Mouse (Mus musculus) kidney, embryonic 16.5 days (tissue): ENCODE data around the gene Gpr68. TPM values are rescaled to one million over a fixed set of nuclear protein-coding genes. Genes with fewer than 3 reads are reported as not detected.

Experiments used
- ATAC-seq: fragments of 200-750 bp; cut with Nextera tagmentation; 2 replicates; pipeline ENCODE4 v1.8.0; 2017; ENCODE audit warnings: moderate TSS enrichment; ENCODE audit not compliant: low FRiP score, low TSS enrichment
- H3K27ac ChIP-seq: fragments of 300-500 bp; sonication (generic); 2 replicates; pipeline ENCODE4 v1.5.1; 2014; ENCODE audit warnings: low read length
- H3K27me3 ChIP-seq: fragments of 300-500 bp; sonication (generic); 2 replicates; pipeline ENCODE4 v1.6.1; 2014; ENCODE audit warnings: low read length, control low read depth, mixed read lengths; ENCODE audit not compliant: insufficient read depth
- H3K36me3 ChIP-seq: fragments of 300-500 bp; sonication (generic); 2 replicates; pipeline ENCODE4 v1.6.1; 2014; ENCODE audit warnings: low read length, control low read depth, mixed read lengths; ENCODE audit not compliant: insufficient read depth
- H3K4me1 ChIP-seq: fragments of 300-500 bp; sonication (generic); 2 replicates; pipeline ENCODE4 v1.6.1; 2014; ENCODE audit warnings: low read length, control low read depth, mixed read lengths; ENCODE audit not compliant: insufficient read depth
- H3K4me2 ChIP-seq: fragments of 300-500 bp; sonication (generic); replicated peaks from 2 replicates; pipeline ENCODE4 v1.6.1; 2014; ENCODE audit warnings: low read depth, low read length
- H3K4me3 ChIP-seq: fragments of 300-500 bp; sonication (generic); 2 replicates; pipeline ENCODE4 v1.5.1; 2014; ENCODE audit warnings: mild to moderate bottlenecking, low read length
- H3K9ac ChIP-seq: fragments of 300-500 bp; sonication (generic); replicated peaks from 2 replicates; pipeline ENCODE4 v1.6.1; 2014; ENCODE audit warnings: low read length
- H3K9me3 ChIP-seq: fragments of 300-500 bp; sonication (generic); 2 replicates; pipeline ENCODE4 v1.6.1; 2016; ENCODE audit warnings: low read length, control low read depth
- WGBS: fragments of 180-500 bp; shearing (Covaris S2); extraction: QIAGEN DNeasy Blood & Tissue Kit; methylation state at CpG from one replicate; pipeline ENCODE4 v1.1.7; 2014; 5-methylcytosine and 5-hydroxymethylcytosine counted together
- polyA plus RNA-seq: library from polyadenylated mRNA; unstranded; fragments of >200 nt; fragmentation: Nextera tagmentation; extraction: Ambion mirVana; gene quantifications from 2 replicates; pipeline ENCODE4 v1.2.1, GENCODE M21; 2015

Gene Gpr68
- polyA plus RNA-seq, 1 experiment from 2014 or later: 0.27 TPM

DNA sequence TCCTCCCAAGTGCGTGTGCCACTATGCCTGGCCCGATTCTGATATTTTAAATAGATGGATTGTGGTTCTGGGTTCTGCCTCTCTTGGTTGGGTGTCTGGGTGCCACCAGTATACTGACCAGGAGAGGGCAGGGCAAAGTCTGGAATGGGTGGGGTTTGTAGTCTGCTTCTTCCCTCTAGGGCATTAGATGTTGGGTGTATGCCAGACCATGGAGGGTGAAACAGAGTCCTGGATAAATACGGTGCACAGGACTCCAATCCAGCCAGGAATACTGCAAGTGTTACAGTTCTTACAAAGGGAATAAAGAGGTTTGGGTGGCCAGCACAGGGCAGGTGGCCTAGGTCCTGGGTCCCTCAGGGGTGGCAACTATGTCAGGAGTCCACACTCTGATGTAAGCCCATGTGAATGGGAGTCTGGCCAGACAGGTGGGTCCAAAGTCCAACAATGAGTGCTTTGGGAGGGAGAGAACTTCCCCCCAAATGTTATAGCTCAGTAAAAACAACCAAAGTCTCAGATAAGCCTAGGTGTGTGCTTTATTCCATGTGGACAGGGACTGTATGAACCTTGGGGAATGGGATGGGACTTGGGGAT is 45.0 kb downstream of the Gpr68 start:
- Histone ChIP-seq H3K4me1 (no peaks in the 10 kb centered on the region), H3K4me2 (no peak overlapping the region), H3K27me3 (no peaks in the 10 kb centered on the region), H3K9me3 (no peaks in the 10 kb centered on the region), H3K36me3 (no peaks in the 10 kb centered on the region), H3K4me3 (no peak overlapping the region), H3K27ac (no peak overlapping the region), H3K9ac (no peak overlapping the region)
- ATAC-seq: no peak
- WGBS: 89% methylated on average over 3 of the region's 3 CpGs

DNA sequence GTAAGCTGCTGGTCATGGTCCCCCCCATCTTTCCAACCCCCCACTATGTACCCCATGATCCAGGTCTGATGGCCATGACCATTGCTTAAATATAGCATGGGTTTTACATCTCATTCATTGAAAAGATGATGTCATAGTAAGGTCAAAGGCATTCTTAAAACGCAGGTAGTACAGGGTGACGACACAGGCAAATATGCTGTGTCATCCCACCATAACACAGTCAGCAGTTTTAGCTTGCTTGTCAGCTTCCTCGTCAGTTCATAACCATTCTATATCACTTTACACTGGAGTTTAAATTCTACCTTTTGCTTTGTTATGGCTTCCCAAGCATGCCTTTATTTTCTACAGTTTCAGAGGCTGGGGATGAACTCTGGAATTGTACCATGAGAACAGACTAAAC is 45.7 kb downstream of the Gpr68 start:
- no peak for ATAC-seq
- Histone ChIP-seq H3K4me2 (no peak overlapping the region), H3K27ac (no peak overlapping the region), H3K9me3 (no peaks in the 10 kb centered on the region), H3K4me3 (no peak overlapping the region), H3K27me3 (no peaks in the 10 kb centered on the region), H3K36me3 (no peaks in the 10 kb centered on the region), H3K4me1 (no peaks in the 10 kb centered on the region), H3K9ac (no peak overlapping the region)
- 71% methylated on average over 3 of the region's 3 CpGs for WGBS

DNA sequence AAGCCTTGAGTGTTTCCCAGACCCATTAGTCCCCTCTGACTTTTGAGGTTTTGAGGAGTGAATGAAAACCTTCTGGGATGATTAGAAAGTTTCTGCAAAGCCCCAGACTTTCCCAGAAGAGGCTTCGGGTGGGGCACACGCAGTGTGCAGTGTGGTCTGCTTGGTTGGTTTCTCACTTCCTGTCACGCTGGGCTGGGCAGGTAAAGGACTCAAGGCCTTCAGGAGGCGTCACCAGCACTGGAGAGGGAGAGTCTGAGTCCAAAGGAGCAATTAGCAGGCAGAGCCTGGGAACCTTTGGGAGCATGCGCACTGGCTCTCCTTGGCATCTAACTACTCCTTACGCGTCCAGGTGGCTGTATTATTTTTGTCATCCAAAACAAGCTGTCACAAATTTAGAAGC is 50.2 kb downstream of the Gpr68 start:
- Histone ChIP-seq H3K36me3 (no peaks in the 10 kb centered on the region), H3K4me2 (no peak overlapping the region), H3K4me3 (no peak overlapping the region), H3K27ac (peak overlapping the region; percentile 55), H3K9me3 (no peaks in the 10 kb centered on the region), H3K9ac (no peak overlapping the region; the same call in 1 of the 2 replicates), H3K4me1 (no peaks in the 10 kb centered on the region), H3K27me3 (no peaks in the 10 kb centered on the region)
- WGBS: 67% methylated on average over 7 of the region's 7 CpGs
- ATAC-seq: peak; percentile 95

DNA sequence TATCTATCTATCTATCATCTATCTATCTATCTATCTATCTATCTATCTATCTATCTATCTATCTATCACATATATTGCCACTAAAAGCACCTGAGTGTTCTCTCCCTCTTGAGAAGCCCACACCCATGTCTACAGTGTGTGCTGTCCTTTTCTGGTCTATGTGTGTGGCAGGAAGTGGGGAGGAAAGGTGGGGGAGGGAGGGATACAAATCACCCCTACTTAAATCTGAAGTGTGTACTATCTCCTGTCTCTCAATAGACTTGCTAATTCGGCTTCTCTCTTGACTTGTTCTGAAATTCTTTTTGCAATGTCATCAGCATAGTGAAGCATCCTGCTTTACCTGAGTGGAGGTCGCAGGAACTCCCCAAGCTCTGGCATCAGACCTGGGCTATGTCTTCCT is 51.7 kb downstream of the Gpr68 start:
- no peak for ATAC-seq
- Histone ChIP-seq H3K27ac (no peak overlapping the region), H3K9ac (no peak overlapping the region), H3K27me3 (no peaks in the 10 kb centered on the region), H3K9me3 (no peaks in the 10 kb centered on the region), H3K4me3 (no peak overlapping the region), H3K4me2 (no peak overlapping the region), H3K36me3 (no peaks in the 10 kb centered on the region), H3K4me1 (no peaks in the 10 kb centered on the region)
- 68% methylated on average over 2 of the region's 2 CpGs for WGBS

DNA sequence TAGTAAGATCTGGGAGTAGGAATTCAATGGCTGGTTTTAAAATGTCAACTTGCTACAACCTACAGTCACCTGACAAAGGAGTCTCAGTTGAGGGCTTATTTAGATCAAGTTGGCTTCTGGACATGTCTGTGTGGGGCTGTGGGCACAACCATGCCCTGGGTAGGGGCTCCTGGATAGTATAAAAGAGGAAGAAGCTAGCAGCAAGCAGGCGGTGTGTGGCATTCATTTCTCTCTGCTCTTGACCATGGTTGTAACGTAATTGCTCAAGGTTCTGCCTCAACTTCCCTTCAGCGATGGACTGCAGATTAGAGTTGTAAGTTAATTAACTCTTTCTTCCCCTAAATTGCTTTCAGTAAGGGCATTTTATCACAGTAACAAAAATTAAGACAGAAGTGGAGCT is 55.6 kb downstream of the Gpr68 start:
- Histone ChIP-seq H3K36me3 (no peaks in the 10 kb centered on the region), H3K9me3 (no peaks in the 10 kb centered on the region), H3K9ac (no peak overlapping the region), H3K27me3 (peaks cover 3% of the 10 kb centered on the region; the same call in 1 of the 2 replicates), H3K27ac (no peak overlapping the region), H3K4me1 (0 out of 2 replicates have a peak, but pooled peaks cover 4% of the 10 kb centered on the region), H3K4me3 (no peak overlapping the region), H3K4me2 (no peak overlapping the region)
- no peak for ATAC-seq
- 87% methylated on average over 3 of the region's 3 CpGs for whole genome bisulfite sequencing

DNA sequence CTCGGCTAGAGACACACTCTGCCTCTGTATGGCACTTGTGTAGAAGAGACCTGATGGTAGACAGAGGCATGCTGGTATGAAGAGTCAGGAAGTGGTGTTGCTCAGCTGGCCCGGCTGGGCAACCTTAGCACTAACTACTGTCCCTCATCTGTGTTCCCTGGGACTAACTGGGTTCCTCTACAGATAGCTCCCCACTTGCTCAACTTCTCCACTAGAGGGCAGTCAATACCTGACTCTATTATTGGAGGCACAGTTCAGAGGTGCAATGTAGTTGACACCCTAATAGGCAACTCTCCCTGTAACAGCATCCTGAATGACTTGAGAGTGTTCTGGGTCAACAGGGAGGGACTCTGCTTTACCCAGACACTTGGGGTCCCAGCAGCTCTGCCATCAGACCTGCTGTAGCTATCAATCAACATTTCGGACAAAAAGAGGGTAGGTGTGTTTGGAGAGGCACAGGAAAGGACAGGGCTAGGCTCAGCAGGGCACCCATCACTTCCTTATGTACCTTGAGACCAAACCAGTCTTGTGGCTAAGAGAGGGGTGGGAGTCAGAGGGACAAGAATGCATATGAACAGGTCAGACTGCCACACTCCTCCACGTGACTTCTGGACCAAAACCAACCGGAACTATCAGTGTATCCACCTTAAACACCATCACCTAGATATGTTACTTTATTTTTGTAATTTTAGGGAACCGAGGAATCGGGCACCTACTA is 58.4 kb downstream of the Gpr68 start:
- Histone ChIP-seq H3K4me1 (peaks cover 8% of the 10 kb centered on the region; the same call in 1 of the 2 replicates), H3K27ac (no peak overlapping the region), H3K4me2 (no peak overlapping the region), H3K9ac (no peak overlapping the region), H3K36me3 (no peaks in the 10 kb centered on the region), H3K9me3 (no peaks in the 10 kb centered on the region), H3K4me3 (no peak overlapping the region), H3K27me3 (peaks cover 3% of the 10 kb centered on the region; the same call in 1 of the 2 replicates)
- 82% methylated on average over 7 of the region's 7 CpGs for WGBS
- peak; percentile 87 for ATAC-seq

DNA sequence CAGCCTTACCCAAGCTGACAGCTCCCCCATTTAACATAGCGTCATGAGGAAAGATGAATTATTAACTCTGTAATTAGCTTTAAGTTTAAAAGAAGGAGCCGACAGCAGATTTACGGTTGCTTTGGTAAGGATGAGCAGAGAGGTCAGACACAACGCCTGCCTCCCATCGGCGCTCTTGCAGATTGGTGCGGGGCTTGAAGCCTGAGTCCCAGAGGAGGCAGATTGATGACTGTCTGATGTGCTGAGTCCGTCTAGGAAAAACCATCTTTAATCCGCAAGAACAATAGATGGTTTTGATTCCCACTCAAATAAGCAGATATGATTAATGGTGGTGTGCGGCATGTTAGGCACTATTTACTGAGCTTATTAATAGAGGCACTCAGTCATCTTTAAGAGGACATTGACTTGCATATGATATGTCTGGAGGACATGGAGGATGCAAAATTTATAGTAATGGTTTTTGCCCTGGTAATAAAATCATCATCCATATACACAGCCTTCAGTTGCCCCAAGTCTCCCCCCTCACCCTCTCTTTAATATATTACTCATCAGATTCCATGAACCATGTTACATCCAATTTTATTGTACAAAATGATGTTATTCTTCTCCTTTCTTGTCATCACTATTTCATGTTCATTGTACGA is 60.4 kb downstream of the Gpr68 start:
- Histone ChIP-seq H3K4me1 (peaks cover 8% of the 10 kb centered on the region; the same call in 1 of the 2 replicates), H3K4me3 (no peak overlapping the region), H3K9me3 (no peaks in the 10 kb centered on the region), H3K4me2 (no peak overlapping the region), H3K27me3 (peaks cover 3% of the 10 kb centered on the region; the same call in 1 of the 2 replicates), H3K36me3 (no peaks in the 10 kb centered on the region), H3K9ac (no peak overlapping the region), H3K27ac (no peak overlapping the region)
- 22% methylated on average over 11 of the region's 11 CpGs for WGBS
- ATAC-seq: no peak

DNA sequence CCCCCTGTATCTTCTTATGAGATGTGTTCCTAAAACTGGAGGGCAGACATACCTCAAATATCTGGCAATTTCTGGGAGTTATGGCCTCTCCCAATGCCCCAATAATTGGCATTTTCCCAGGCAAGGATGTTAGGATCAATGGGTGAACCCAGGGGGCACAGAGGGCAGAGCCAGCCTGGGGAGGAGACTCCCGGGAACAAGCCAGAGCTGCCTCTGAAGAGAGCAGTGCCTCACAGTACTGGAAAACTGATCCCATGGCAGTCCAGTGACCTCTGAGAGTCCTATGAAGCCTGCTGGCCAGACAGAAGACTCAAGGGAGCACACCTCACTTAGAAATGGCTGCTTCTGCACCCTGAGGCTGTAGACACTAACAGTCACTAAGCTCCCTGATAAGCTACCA is 61.4 kb downstream of the Gpr68 start:
- peaks cover 8% of the 10 kb centered on the region; the same call in 1 of the 2 replicates for H3K4me1 ChIP-seq
- H3K36me3 ChIP-seq: no peaks in the 10 kb centered on the region
- no peak overlapping the region for H3K9ac ChIP-seq
- no peak overlapping the region for H3K4me2 ChIP-seq
- peaks cover 3% of the 10 kb centered on the region; the same call in 1 of the 2 replicates for H3K27me3 ChIP-seq
- H3K27ac ChIP-seq: no peak overlapping the region
- ATAC-seq: no peak
- WGBS: 13% methylated on average over 1 of the region's 1 CpGs
- no peak overlapping the region for H3K4me3 ChIP-seq
- H3K9me3 ChIP-seq: no peaks in the 10 kb centered on the region

DNA sequence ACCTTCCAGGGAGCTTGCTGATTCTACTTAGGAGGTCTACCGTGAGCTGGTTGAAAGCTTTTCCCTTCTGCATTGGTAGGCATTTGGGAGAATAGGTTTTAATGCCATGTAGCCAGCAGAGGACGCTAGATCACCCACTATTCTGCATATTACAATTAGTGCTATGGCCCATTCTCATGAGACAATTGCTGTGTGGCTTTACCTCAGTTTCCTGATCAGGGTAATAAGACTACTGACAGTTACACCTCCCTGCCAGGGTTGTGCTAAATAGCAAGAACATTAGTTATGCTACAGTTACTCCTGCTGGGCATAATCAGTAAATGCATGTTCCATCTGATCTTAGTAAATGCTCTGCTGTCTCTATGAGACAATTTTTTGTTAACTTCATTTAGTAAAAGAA is 62.2 kb downstream of the Gpr68 start:
- Histone ChIP-seq H3K4me1 (peaks cover 8% of the 10 kb centered on the region; the same call in 1 of the 2 replicates), H3K4me3 (no peak overlapping the region), H3K27me3 (peaks cover 3% of the 10 kb centered on the region; the same call in 1 of the 2 replicates), H3K9me3 (no peaks in the 10 kb centered on the region), H3K36me3 (no peaks in the 10 kb centered on the region), H3K4me2 (no peak overlapping the region), H3K27ac (no peak overlapping the region), H3K9ac (no peak overlapping the region)
- 34% methylated on average over 2 of the region's 2 CpGs for WGBS
- no peak for ATAC-seq

DNA sequence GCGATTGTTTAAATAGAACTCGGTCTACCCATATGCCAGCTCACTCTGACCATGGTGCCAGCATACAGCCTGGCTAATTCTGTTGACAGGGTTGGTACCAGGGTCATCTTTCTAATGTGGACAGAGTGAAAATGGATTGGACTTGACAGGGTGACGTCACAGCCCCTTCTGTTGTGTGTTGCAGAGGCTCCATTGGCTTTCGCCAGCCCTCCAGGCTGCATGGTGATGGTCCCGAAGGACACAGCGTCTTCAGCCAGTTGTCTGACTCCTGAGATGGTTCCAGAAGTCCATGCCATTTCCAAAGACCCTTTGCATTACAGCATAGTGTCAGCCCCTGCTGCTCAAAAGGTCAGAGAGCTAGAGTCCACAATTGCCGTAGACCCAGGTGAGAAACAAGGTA is 63.5 kb downstream of the Gpr68 start:
- H3K4me1 ChIP-seq: peaks cover 8% of the 10 kb centered on the region; the same call in 1 of the 2 replicates
- H3K4me3 ChIP-seq: no peak overlapping the region
- no peaks in the 10 kb centered on the region for H3K9me3 ChIP-seq
- 83% methylated on average over 7 of the region's 7 CpGs for WGBS
- H3K36me3 ChIP-seq: no peaks in the 10 kb centered on the region
- H3K27me3 ChIP-seq: peaks cover 3% of the 10 kb centered on the region; the same call in 1 of the 2 replicates
- no peak overlapping the region for H3K27ac ChIP-seq
- no peak for ATAC-seq
- no peak overlapping the region for H3K4me2 ChIP-seq
- H3K9ac ChIP-seq: no peak overlapping the region
